Mouse (Mus musculus) right cerebral cortex, adult 18-20 months (tissue): ENCODE results near the gene Txn1.

ENCODE experiments used
- DNase-seq: peaks from one replicate; pipeline ENCODE4 v3.0.0; 2022; ENCODE audit warnings: mixed read lengths

The Txn1 gene

GRCm38 (mm10) chr4:57940631-57941030, 15.6 kb downstream of the Txn1 start:
- DNase-seq: no peak

GRCm38 (mm10) chr4:57937292-57937691, 18.9 kb downstream of the Txn1 start:
- no peak for DNase-seq

- DNase-seq: no peak
These were observed 22.0 kb downstream of the Txn1 start for GRCm38 (mm10) chr4:57934181-57934580.

- no peak for DNase-seq
These were observed 25.5 kb downstream of the Txn1 start for GRCm38 (mm10) chr4:57930559-57931170.

- no peak for DNase-seq
These were observed 28.6 kb downstream of the Txn1 start for GRCm38 (mm10) chr4:57927464-57928205.

GRCm38 (mm10) chr4:57924556-57925071, 31.6 kb downstream of the Txn1 start:
- DNase-seq: no peak

GRCm38 (mm10) chr4:57922171-57922570, 34.0 kb downstream of the Txn1 start:
- no peak for DNase-seq

GRCm38 (mm10) chr4:57920522-57920921, 35.7 kb downstream of the Txn1 start:
- no peak for DNase-seq

GRCm38 (mm10) chr4:57919494-57920423, 36.5 kb downstream of the Txn1 start:
- no peak for DNase-seq

- no peak for DNase-seq
These were observed 39.5 kb downstream of the Txn1 start for GRCm38 (mm10) chr4:57916711-57917110.

- no peak for DNase-seq
These were observed 40.0 kb downstream of the Txn1 start, which contains the start of gene D630039A03Rik for GRCm38 (mm10) chr4:57916201-57916661. Gene D630039A03Rik (minus strand): TSS chr4:57916297.

- peak; percentile 25 for DNase-seq
These were observed 40.8 kb downstream of the Txn1 start for GRCm38 (mm10) chr4:57915216-57915965.

- no peak for DNase-seq
These were observed 41.7 kb downstream of the Txn1 start for GRCm38 (mm10) chr4:57914193-57915190.

GRCm38 (mm10) chr4:57913021-57913420, 43.2 kb downstream of the Txn1 start:
- DNase-seq: no peak

GRCm38 (mm10) chr4:57908860-57909259, 47.4 kb downstream of the Txn1 start:
- DNase-seq: no peak

- DNase-seq: no peak
These were observed 49.5 kb downstream of the Txn1 start for GRCm38 (mm10) chr4:57906708-57907107.

- no peak for DNase-seq
These were observed 51.6 kb downstream of the Txn1 start for GRCm38 (mm10) chr4:57904638-57905037.

GRCm38 (mm10) chr4:57904211-57904610, 52.0 kb downstream of the Txn1 start:
- peak; percentile 51 for DNase-seq

- no peak for DNase-seq
These were observed 53.6 kb downstream of the Txn1 start for GRCm38 (mm10) chr4:57902619-57903018.

- DNase-seq: peak; percentile 25
These were observed 55.0 kb downstream of the Txn1 start for GRCm38 (mm10) chr4:57901210-57901609.

GRCm38 (mm10) chr4:57896631-57897030, 59.6 kb downstream of the Txn1 start:
- no peak for DNase-seq
